Mouse (Mus musculus) gastrocnemius, adult 2 months (tissue): Measurements from ENCODE around the gene Agpat2. TPM values are rescaled to one million over a fixed set of nuclear protein-coding genes. Genes with fewer than 3 reads are reported as not detected.

Experiments
- DNase-seq: peaks from one replicate; pipeline ENCODE4 v3.0.0; 2022
- H3K27ac ChIP-seq: fragments of 200-600 bp; 2 replicates; pipeline ENCODE4 v1.8.1; 2022; ENCODE audit warnings: mild to moderate bottlenecking
- H3K4me3 ChIP-seq: fragments of 200-600 bp; 2 replicates; pipeline ENCODE4 v1.8.1; 2022; ENCODE audit warnings: mild to moderate bottlenecking, moderate library complexity
- CTCF ChIP-seq: fragments of 200-600 bp; IDR thresholded peaks from 2 replicates; pipeline ENCODE4 v1.8.1; 2022; ENCODE audit warnings: antibody characterized with exemption, mild to moderate bottlenecking, moderate library complexity
- intact Hi-C: fragments of 180-260 bp; cut with DNase I; formaldehyde crosslinking; loops from one replicate; pipeline ENCODE4 v1.15.1; 2025
- microRNA-seq: library from miRNA; unstranded; fragments of <30 nt; microRNA quantifications from one replicate; pipeline ENCODE4 v1.2.0, GENCODE M21; 2021
- total RNA-seq, 2 experiments: library from RNA; stranded (reverse); gene quantifications; 2 replicates each; pipeline ENCODE4 v1.2.3; 2021

Gene Agpat2
- total RNA-seq, 2 experiments from 2014 or later: 2.8 to 7.3 TPM

DNA sequence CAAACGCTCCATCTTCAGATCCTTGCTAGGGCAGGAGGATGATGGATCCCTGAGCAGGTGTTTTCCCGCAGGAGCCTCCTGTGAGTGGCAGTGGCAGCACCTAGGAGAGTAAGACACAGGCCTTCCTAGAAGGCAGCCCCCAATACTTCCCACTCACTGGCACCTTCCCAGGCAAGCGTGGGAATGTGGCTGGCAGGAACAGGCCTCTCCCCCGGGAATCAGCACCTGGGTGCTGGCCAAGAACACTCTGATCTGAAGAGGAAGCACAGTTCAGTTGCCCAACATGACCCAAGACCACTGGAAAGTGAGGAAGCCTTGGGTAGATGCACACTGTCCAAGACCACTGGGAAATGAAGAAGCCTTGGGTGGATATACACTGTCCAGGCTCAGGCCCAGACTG lies 49.1 kb downstream of the Agpat2 start:
- intact Hi-C loops: no loop called here
- peak; percentile 73 for DNase-seq
- H3K4me3 ChIP-seq: no peak overlapping the region
- peak overlapping the region; percentile 57 for H3K27ac ChIP-seq
- no peak for TF ChIP-seq CTCF

GRCm38 (mm10) chr2:26553904-26554303 lies 50.3 kb downstream of the Agpat2 start:
- DNase-seq: no peak
- intact Hi-C loops: no loop called here
- Histone ChIP-seq H3K4me3 (no peak overlapping the region), H3K27ac (peak overlapping the region; percentile 57; the same call in 1 of the 2 replicates)
- no peak for TF ChIP-seq CTCF

- TF ChIP-seq CTCF: no peak
- H3K27ac ChIP-seq: no peak overlapping the region
- intact Hi-C loops: no loop called here
- no peak overlapping the region for H3K4me3 ChIP-seq
- no peak for DNase-seq
Measured at GRCm38 (mm10) chr2:26552066-26552465, 52.2 kb downstream of the Agpat2 start.

GRCm38 (mm10) chr2:26551446-26551845 lies 52.8 kb downstream of the Agpat2 start:
- intact Hi-C loops: no loop called here
- DNase-seq: no peak
- no peak for TF ChIP-seq CTCF
- no peak overlapping the region for H3K27ac ChIP-seq
- no peak overlapping the region for H3K4me3 ChIP-seq

- no peak for TF ChIP-seq CTCF
- DNase-seq: no peak
- Histone ChIP-seq H3K4me3 (no peak overlapping the region), H3K27ac (no peak overlapping the region)
- intact Hi-C loops: no loop called here
Measured at GRCm38 (mm10) chr2:26550777-26551176, 53.4 kb downstream of the Agpat2 start.

GRCm38 (mm10) chr2:26550205-26550604 lies 54.0 kb downstream of the Agpat2 start:
- intact Hi-C loops: no loop called here
- Histone ChIP-seq H3K4me3 (no peak overlapping the region), H3K27ac (no peak overlapping the region)
- no peak for DNase-seq
- TF ChIP-seq CTCF: no peak

DNA sequence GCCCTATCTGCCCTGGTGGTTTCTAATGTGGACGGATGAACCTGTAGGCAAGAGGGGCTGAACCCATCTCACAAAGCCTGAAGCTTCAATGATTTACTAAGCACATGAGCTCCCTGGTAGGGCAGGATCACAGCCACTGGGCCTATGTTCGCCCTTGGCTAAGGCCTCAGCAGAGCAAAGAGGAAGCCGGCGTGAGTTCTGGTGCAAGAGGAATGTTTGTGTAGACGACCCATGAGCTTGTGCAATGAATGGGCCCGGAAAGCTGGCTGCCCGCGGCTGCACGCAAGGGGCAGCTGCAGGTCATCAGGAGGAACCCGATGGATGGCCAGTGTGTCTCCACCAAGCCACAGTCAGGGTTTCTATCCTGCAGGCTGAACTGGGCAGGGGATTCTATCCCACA lies 54.4 kb downstream of the Agpat2 start:
- no peak for TF ChIP-seq CTCF
- intact Hi-C loops: loop anchor here (5.0 kb wide), 1 partner anchor 58 kb away; no protein-coding TSS in a partner anchor
- peak; percentile 42 for DNase-seq
- Histone ChIP-seq H3K27ac (no peak overlapping the region), H3K4me3 (no peak overlapping the region)

DNA sequence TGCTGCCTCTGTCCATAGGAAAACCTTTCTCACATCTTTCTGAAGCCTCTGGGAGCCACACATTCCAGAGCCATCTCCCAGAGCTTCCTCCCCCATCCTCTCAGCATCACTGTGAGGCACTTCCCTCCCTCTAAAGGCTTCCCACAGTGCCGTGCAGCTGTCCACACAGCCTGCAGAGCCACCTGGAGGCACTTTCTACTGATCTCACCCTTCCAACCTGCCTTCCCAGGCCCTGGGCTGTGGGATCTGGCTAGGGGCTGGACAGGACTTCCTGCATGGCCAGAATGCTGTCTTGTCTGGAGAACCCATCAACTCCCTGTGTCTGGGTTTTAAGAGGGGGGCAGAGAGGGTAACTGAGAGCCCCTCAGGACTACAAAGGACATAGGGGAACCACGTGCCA lies 56.7 kb downstream of the Agpat2 start:
- peak; percentile 53 for TF ChIP-seq CTCF
- Histone ChIP-seq H3K27ac (peak overlapping the region; percentile 1; the same call in 1 of the 2 replicates), H3K4me3 (no peak overlapping the region)
- DNase-seq: peak; percentile 33
- intact Hi-C loops: loop anchor here (5.0 kb wide), 1 partner anchor 55 kb away; no protein-coding TSS in a partner anchor

DNA sequence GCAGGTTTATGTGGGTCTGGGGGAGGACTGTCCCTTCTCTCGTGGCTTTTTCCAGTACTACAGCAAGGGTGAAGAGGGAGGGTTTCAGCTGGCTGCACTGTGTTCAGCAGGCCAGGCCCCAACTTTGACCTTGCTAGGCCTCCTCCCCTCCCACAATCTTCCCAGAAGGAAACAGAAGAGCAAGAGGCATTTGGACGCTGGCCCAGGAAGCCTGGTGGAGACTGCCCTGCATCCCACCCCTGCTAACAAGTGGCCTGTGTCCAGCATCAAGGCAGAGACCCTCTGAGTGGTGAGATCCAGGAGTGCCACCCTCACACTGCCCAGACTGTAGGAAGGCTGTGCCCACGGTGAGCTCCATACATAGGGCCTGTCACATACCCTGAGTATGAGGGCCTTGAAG lies 60.0 kb downstream of the Agpat2 start:
- Histone ChIP-seq H3K4me3 (no peak overlapping the region), H3K27ac (peak overlapping the region; percentile 66)
- DNase-seq: no peak
- no peak for TF ChIP-seq CTCF
- intact Hi-C loops: no loop called here

DNA sequence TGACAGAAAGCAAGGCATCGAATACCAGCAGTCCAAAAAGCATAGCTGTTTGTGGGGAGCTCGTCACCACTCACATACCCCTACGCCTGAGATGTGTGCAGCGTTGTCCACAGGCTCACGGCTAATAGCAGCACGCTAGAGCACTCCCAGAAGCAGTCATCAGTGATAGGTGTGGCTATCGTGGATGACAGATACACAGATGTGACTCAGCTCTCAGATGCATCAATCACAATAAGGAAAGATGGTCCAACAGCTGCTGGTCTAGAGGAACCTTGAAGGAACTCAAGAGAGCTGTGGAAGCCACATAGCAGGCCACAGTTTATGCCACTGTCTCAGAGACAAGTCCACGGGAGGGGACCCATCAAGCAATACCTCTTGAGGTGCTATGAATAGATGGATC lies 60.4 kb downstream of the Agpat2 start:
- Histone ChIP-seq H3K27ac (peak overlapping the region; percentile 66), H3K4me3 (no peak overlapping the region)
- no peak for TF ChIP-seq CTCF
- intact Hi-C loops: no loop called here
- DNase-seq: no peak

DNA sequence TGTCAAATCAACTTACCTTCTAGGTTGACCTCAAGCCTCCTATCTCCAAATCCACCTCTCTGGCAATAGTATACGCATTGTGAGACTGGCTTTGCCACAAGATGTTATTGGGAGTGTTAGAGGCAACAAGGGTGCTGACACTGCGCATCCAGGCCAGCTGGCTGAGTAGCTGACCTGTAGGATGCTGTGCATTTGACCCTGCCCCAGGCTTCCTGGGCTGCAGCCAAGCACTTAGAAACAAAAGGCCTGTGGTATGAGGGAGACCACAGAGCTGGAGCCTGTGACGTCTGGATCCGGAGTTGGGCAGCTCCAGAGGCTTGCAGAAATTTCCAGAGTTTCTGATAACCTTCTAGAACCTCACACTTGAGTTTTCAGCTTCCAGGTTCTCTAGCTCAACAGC lies 61.1 kb downstream of the Agpat2 start:
- peak overlapping the region; percentile 66; the same call in 1 of the 2 replicates for H3K27ac ChIP-seq

More for the DNA sequence above, 61.1 kb downstream of the Agpat2 start:
- DNase-seq: no peak
- intact Hi-C loops: no loop called here
- TF ChIP-seq CTCF: no peak
- H3K4me3 ChIP-seq: no peak overlapping the region

Small RNAs within 50 kb of the gene (microRNA-seq; reads per million reads assigned to microRNA genes)
- 2.2 reads per million for gene Mir126a
- not detected for gene Mir126b

Other genes with a start within 250 kb of the Agpat2 start
- gene Card9, start 243.5 kb downstream of the Agpat2 start, total RNA-seq: 1 to 10 TPM; 1.1 to 1.2 TPM
- gene Snapc4, start 223.8 kb downstream of the Agpat2 start, total RNA-seq: 1 to 10 TPM; 7.5 to 8.6 TPM
- gene Entr1, start 215.1 kb downstream of the Agpat2 start, total RNA-seq: 10 to 100 TPM; 25.2 to 33.1 TPM
- gene Pmpca, start 215.1 kb downstream of the Agpat2 start, total RNA-seq: 100 to 1,000 TPM; 133 to 141 TPM
- gene Inpp5e, start 195.2 kb downstream of the Agpat2 start, total RNA-seq: 1 to 10 TPM; 7.9 to 9.3 TPM
- 10 to 100 TPM; 27.2 to 30.4 TPM for gene Sec16a, start 159.2 kb downstream of the Agpat2 start, total RNA-seq
- 10 to 100 TPM in 1 of 2 experiments, 1 to 10 TPM in 1; 6.9 to 11.9 TPM for gene Notch1, start 87.8 kb downstream of the Agpat2 start, total RNA-seq
- gene Egfl7, start 24.4 kb downstream of the Agpat2 start, total RNA-seq: 10 to 100 TPM; 34.4 to 53.7 TPM
- not detected for gene Gm20532, start 17.8 kb downstream of the Agpat2 start, total RNA-seq
- gene Fam69b, start 24.0 kb upstream of the Agpat2 start, total RNA-seq: 1 to 10 TPM; 1.0 to 2.3 TPM
- gene Lcn4, start 66.9 kb upstream of the Agpat2 start, total RNA-seq: not detected